Mouse (Mus musculus) CH12.LX (cell line): ENCODE measurements around the gene Styx. TPM values are rescaled to one million over a fixed set of nuclear protein-coding genes. Genes with fewer than 3 reads are reported as not detected.

Source experiments
- DNase-seq: peaks from one replicate; pipeline ENCODE4 v3.0.0-alpha.2; 2013; ENCODE audit errors: extremely low read depth
- H3K27ac ChIP-seq: 2 replicates; pipeline ENCODE4 v1.5.1; 2012; ENCODE audit warnings: low read depth, mild to moderate bottlenecking, control low read depth, moderate library complexity; ENCODE audit not compliant: insufficient read depth
- H3K27me3 ChIP-seq: replicated peaks from 2 replicates; pipeline ENCODE3; 2012; ENCODE audit warnings: inconsistent platforms
- H3K36me3 ChIP-seq, 2 experiments: replicated peaks in 1 of 2; 2 replicates each; pipeline versions ENCODE3 to v1.6.1; 2012; ENCODE audit warnings: inconsistent platforms in 1 of 2, low read length in 1 of 2, mild to moderate bottlenecking in 1 of 2, mixed read lengths in 1 of 2, moderate library complexity in 1 of 2; ENCODE audit not compliant: control insufficient read depth in 1 of 2, insufficient read depth in 1 of 2
- H3K4me1 ChIP-seq, 2 experiments: 2 replicates each; pipeline ENCODE4 v1.6.1; 2012; ENCODE audit warnings: inconsistent platforms in 1 of 2, moderate library complexity in 1 of 2; ENCODE audit not compliant: insufficient read depth in 2 of 2, control insufficient read depth in 1 of 2
- H3K4me2 ChIP-seq: 2 replicates; pipeline ENCODE4 v1.6.1; 2012; ENCODE audit warnings: low read depth, mild to moderate bottlenecking, control low read depth; ENCODE audit not compliant: poor library complexity, insufficient read depth, severe bottlenecking
- H3K4me3 ChIP-seq, 3 experiments: fragments of 150-350 bp in 1 of 3; sonication (generic) in 1 of 3; replicated peaks in 1 of 3; 2 replicates each; pipeline versions ENCODE3 to v1.5.1; 2011 to 2012; ENCODE audit warnings: low read depth in 2 of 3, low read length in 2 of 3, mild to moderate bottlenecking in 2 of 3, moderate library complexity in 2 of 3, control low read depth in 1 of 3, improper control_type of control experiment in 1 of 3, inconsistent platforms in 1 of 3, mixed read lengths in 1 of 3; ENCODE audit not compliant: poor library complexity in 1 of 3
- H3K79me2 ChIP-seq: replicated peaks from 2 replicates; pipeline ENCODE4 v1.6.1; 2012; ENCODE audit warnings: mild to moderate bottlenecking, moderate library complexity; ENCODE audit not compliant: control insufficient read depth, poor library complexity, insufficient read depth, severe bottlenecking; ENCODE audit errors: extremely low read depth
- H3K9ac ChIP-seq: 2 replicates; pipeline ENCODE4 v1.6.1; 2012; ENCODE audit warnings: low read depth, mild to moderate bottlenecking, control low read depth, moderate library complexity; ENCODE audit not compliant: insufficient read depth
- H3K9me3 ChIP-seq: replicated peaks from 2 replicates; pipeline ENCODE3; 2012; ENCODE audit warnings: low read length, inconsistent platforms, mixed read lengths
- CHD2 ChIP-seq: IDR thresholded peaks from 2 replicates; pipeline ENCODE4 v1.6.1; 2011; ENCODE audit warnings: low read length, improper control_type of control experiment
- E2F4 ChIP-seq: IDR thresholded peaks from 2 replicates; pipeline ENCODE4 v1.6.1; 2011; ENCODE audit warnings: low read depth, low read length, improper control_type of control experiment; ENCODE audit not compliant: insufficient replicate concordance
- ETS1 ChIP-seq: conservative IDR thresholded peaks from 2 replicates; pipeline ENCODE4 v1.6.1; 2012; ENCODE audit warnings: low read depth, mild to moderate bottlenecking, inconsistent platforms, low read length, improper control_type of control experiment, moderate library complexity
- GABPA ChIP-seq: IDR thresholded peaks from 2 replicates; pipeline ENCODE4 v1.6.1; 2012; ENCODE audit warnings: low read depth, low read length, improper control_type of control experiment, inconsistent platforms; ENCODE audit not compliant: insufficient replicate concordance
- HCFC1 ChIP-seq: IDR thresholded peaks from 2 replicates; pipeline ENCODE4 v1.6.1; 2012; ENCODE audit warnings: low read depth, mild to moderate bottlenecking, inconsistent platforms, low read length, improper control_type of control experiment
- IRF4 ChIP-seq: IDR thresholded peaks from 2 replicates; pipeline ENCODE4 v1.6.1; 2014; ENCODE audit warnings: low read depth, mild to moderate bottlenecking, inconsistent platforms, low read length, improper control_type of control experiment
- JUN ChIP-seq: IDR thresholded peaks from 2 replicates; pipeline ENCODE4 v1.6.1; 2011; ENCODE audit warnings: low read depth, mild to moderate bottlenecking, low read length, improper control_type of control experiment, moderate library complexity; ENCODE audit not compliant: insufficient read depth
- JUND ChIP-seq: conservative IDR thresholded peaks from 2 replicates; pipeline ENCODE4 v1.6.1; 2011; ENCODE audit warnings: low read depth, low read length, improper control_type of control experiment
- KAT2A ChIP-seq: IDR thresholded peaks from 2 replicates; pipeline ENCODE4 v1.6.1; 2012; ENCODE audit warnings: low read length, improper control_type of control experiment, inconsistent platforms; ENCODE audit not compliant: insufficient replicate concordance
- MAFK ChIP-seq: IDR thresholded peaks from 2 replicates; pipeline ENCODE4 v1.6.1; 2011; ENCODE audit warnings: low read length, improper control_type of control experiment; ENCODE audit not compliant: insufficient replicate concordance
- MAX ChIP-seq: IDR thresholded peaks from 2 replicates; pipeline ENCODE4 v1.6.1; 2011; ENCODE audit warnings: low read length, improper control_type of control experiment
- MAZ ChIP-seq: IDR thresholded peaks from 2 replicates; pipeline ENCODE4 v1.6.1; 2012; ENCODE audit warnings: low read depth, mild to moderate bottlenecking, inconsistent platforms, low read length, improper control_type of control experiment, moderate library complexity
- MEF2A ChIP-seq: IDR thresholded peaks from 2 replicates; pipeline ENCODE4 v1.6.1; 2014; ENCODE audit warnings: low read depth, mild to moderate bottlenecking, inconsistent platforms, low read length, improper control_type of control experiment, borderline replicate concordance
- MYC ChIP-seq: IDR thresholded peaks from 2 replicates; pipeline ENCODE4 v1.6.1; 2011; ENCODE audit warnings: low read depth, mild to moderate bottlenecking, improper control_type of control experiment, low read length
- NELFE ChIP-seq: IDR thresholded peaks from 2 replicates; pipeline ENCODE4 v1.6.1; 2011; ENCODE audit warnings: low read depth, low read length, improper control_type of control experiment
- NRF1 ChIP-seq: IDR thresholded peaks from 2 replicates; pipeline ENCODE4 v1.6.1; 2014; ENCODE audit warnings: low read depth, mild to moderate bottlenecking, inconsistent platforms, low read length, improper control_type of control experiment, moderate library complexity
- PAX5 ChIP-seq: IDR thresholded peaks from 2 replicates; pipeline ENCODE4 v1.6.1; 2012; ENCODE audit warnings: low read length, inconsistent platforms, mixed read lengths
- POLR2A ChIP-seq: IDR thresholded peaks from 2 replicates; pipeline ENCODE4 v1.6.1; 2011; ENCODE audit warnings: low read depth, mild to moderate bottlenecking, improper control_type of control experiment, low read length
- POLR2AphosphoS2 ChIP-seq: IDR thresholded peaks from 2 replicates; pipeline ENCODE4 v1.6.1; 2011; ENCODE audit warnings: low read depth, low read length, improper control_type of control experiment
- RAD21 ChIP-seq: IDR thresholded peaks from 2 replicates; pipeline ENCODE4 v1.6.1; 2011; ENCODE audit warnings: low read depth, mild to moderate bottlenecking, low read length, improper control_type of control experiment, moderate library complexity
- SIN3A ChIP-seq: IDR thresholded peaks from 2 replicates; pipeline ENCODE4 v1.6.1; 2012; ENCODE audit warnings: low read length, improper control_type of control experiment, inconsistent platforms
- SMC3 ChIP-seq: IDR thresholded peaks from 2 replicates; pipeline ENCODE4 v1.6.1; 2011; ENCODE audit warnings: low read depth, low read length, improper control_type of control experiment
- TBP ChIP-seq: conservative IDR thresholded peaks from 2 replicates; pipeline ENCODE4 v1.6.1; 2011; ENCODE audit warnings: low read depth, low read length, improper control_type of control experiment
- TCF12 ChIP-seq: IDR thresholded peaks from 2 replicates; pipeline ENCODE4 v1.6.1; 2014; ENCODE audit warnings: low read depth, mild to moderate bottlenecking, inconsistent platforms, low read length, improper control_type of control experiment
- UBTF ChIP-seq: IDR thresholded peaks from 2 replicates; pipeline ENCODE4 v1.6.1; 2012; ENCODE audit warnings: low read depth, mild to moderate bottlenecking, inconsistent platforms, low read length, improper control_type of control experiment, moderate library complexity
- USF2 ChIP-seq: conservative IDR thresholded peaks from 2 replicates; pipeline ENCODE4 v1.6.1; 2011; ENCODE audit warnings: low read depth, low read length, improper control_type of control experiment
- ZC3H11A ChIP-seq: IDR thresholded peaks from 2 replicates; pipeline ENCODE4 v1.6.1; 2012; ENCODE audit warnings: low read depth, mild to moderate bottlenecking, inconsistent platforms, low read length, improper control_type of control experiment
- ZMIZ1 ChIP-seq: IDR thresholded peaks from 2 replicates; pipeline ENCODE4 v1.6.1; 2012; ENCODE audit warnings: low read depth, mild to moderate bottlenecking, inconsistent platforms, low read length, improper control_type of control experiment
- dilution Hi-C: fragments of 300-500 bp; cut with MboI; formaldehyde crosslinking; loops from 2 replicates; pipeline ENCODE4 v1.14.3; 2020; ENCODE audit warnings: low sequenced_read_pairs; ENCODE audit not compliant: extremely low pct_unique_long_range_greater_than_20kb, extremely low pct_ligation_motif_present
- in situ Hi-C: fragments of 300-500 bp; cut with MboI; formaldehyde crosslinking; loops from 3 replicates; pipeline ENCODE4 v1.14.3; 2019; ENCODE audit warnings: low sequenced_read_pairs, low pct_ligation_motif_present, low pct_unique_long_range_greater_than_20kb, mixed read lengths
- polyA plus RNA-seq: library from polyadenylated mRNA; unstranded; fragments of >175 nt; gene quantifications from 2 replicates; pipeline ENCODE4 v1.2.1, GENCODE M21; 2012; ENCODE audit warnings: low read depth; ENCODE audit not compliant: insufficient read length
- total RNA-seq, 2 experiments: library from RNA; depleted of rRNA; stranded (reverse); fragments of 300-350 nt in 1 of 2; fragments of >200 nt in 1 of 2; gene quantifications; 2 replicates each; pipeline ENCODE4 v1.2.3; 2012 to 2014

The Styx gene
- total and polyA plus RNA-seq, 3 experiments: 15.7 to 41.2 (median 21.8) TPM

- TF ChIP-seq ETS1 (no peak), PAX5 (no peak), MAX (no peak), JUN (no peak), CHD2 (no peak), SIN3A (no peak), TBP (no peak), E2F4 (no peak), SMC3 (no peak), IRF4 (no peak), MYC (no peak), TCF12 (no peak), UBTF (no peak), RAD21 (no peak), POLR2A (no peak), NRF1 (no peak), KAT2A (no peak), POLR2AphosphoS2 (no peak)
- in situ Hi-C loops (no loop called here), dilution Hi-C loops (no loop called here)
- Histone ChIP-seq H3K79me2 (no peaks in the 10 kb centered on the region), H3K36me3 (no peaks in the 10 kb centered on the region), H3K4me2 (no peak overlapping the region), H3K9ac (no peak overlapping the region), H3K27ac (no peak overlapping the region), H3K4me3 (no peak overlapping the region), H3K9me3 (no peaks in the 10 kb centered on the region), H3K27me3 (no peaks in the 10 kb centered on the region), H3K4me1 (no peaks in the 10 kb centered on the region; a peak in 1 of 4 replicates)
- no peak for DNase-seq
Measured at GRCm38 (mm10) chr14:45438931-45439275, 88.0 kb downstream of the Styx start.

- no peaks in the 10 kb centered on the region; a peak in 1 of 4 replicates for H3K4me1 ChIP-seq
- dilution Hi-C loops: no loop called here
- no peak for DNase-seq
Measured at GRCm38 (mm10) chr14:45439387-45439786, 88.5 kb downstream of the Styx start.

More at GRCm38 (mm10) chr14:45439387-45439786, 88.5 kb downstream of the Styx start:
- TF ChIP-seq POLR2A (no peak), ZC3H11A (no peak), HCFC1 (no peak), E2F4 (no peak), JUND (no peak), ZMIZ1 (no peak), MEF2A (no peak), KAT2A (no peak), NELFE (no peak), PAX5 (no peak), MAFK (no peak), GABPA (no peak), SIN3A (no peak), MAZ (no peak), USF2 (no peak)
- in situ Hi-C loops: no loop called here
- no peak overlapping the region for H3K27ac ChIP-seq
- no peaks in the 10 kb centered on the region for H3K36me3 ChIP-seq
- H3K27me3 ChIP-seq: no peaks in the 10 kb centered on the region
- no peak overlapping the region for H3K9ac ChIP-seq
- no peaks in the 10 kb centered on the region for H3K9me3 ChIP-seq
- no peak overlapping the region for H3K4me2 ChIP-seq
- no peak overlapping the region for H3K4me3 ChIP-seq
- no peaks in the 10 kb centered on the region for H3K79me2 ChIP-seq
